Mouse (Mus musculus): ENCODE results near the gene Plekhh2. TPM values are rescaled to one million over a fixed set of nuclear protein-coding genes. Genes with fewer than 3 reads are reported as not detected.

The Plekhh2 gene
- total RNA-seq, 4 experiments from 2014 or later, result 6.2 to 8.2 (median 6.5) TPM

- DNase-seq (ENCODE audit: low spot score in 2 of 2), result no peak
Observed at GRCm38 (mm10) chr17:84603709-84604420, 92.2 kb downstream of the Plekhh2 start.

GRCm38 (mm10) chr17:84606976-84607375, 95.3 kb downstream of the Plekhh2 start:
- DNase-seq (ENCODE audit: low spot score in 2 of 2), result no peak

GRCm38 (mm10) chr17:84607617-84608016, 95.9 kb downstream of the Plekhh2 start:
- no peak for DNase-seq (ENCODE audit: low spot score in 2 of 2)

DNA sequence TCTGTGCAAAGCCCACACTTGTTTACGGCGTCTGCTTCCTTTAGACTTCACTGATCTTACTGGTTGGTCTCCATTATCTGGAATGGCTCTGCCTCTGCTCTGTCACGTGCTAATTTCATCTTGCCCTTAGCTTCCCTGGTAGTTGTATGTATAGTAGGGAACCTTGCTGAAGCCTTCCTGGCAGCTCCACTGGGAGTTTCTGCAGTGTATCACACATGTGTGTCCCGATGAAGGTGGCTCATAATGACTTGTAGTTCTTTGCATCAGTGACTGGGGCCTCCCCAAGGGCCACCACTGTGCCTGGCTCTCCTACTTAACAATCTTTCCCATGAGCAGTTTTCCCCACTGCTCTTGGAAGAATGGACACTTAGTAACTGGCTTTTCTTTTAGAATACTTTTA, 96.9 kb downstream of the Plekhh2 start:
- no peak for DNase-seq (ENCODE audit: low spot score in 2 of 2)

- no peak for DNase-seq (ENCODE audit: low spot score in 2 of 2)
Observed at GRCm38 (mm10) chr17:84611500-84611899, 99.8 kb downstream of the Plekhh2 start.

DNA sequence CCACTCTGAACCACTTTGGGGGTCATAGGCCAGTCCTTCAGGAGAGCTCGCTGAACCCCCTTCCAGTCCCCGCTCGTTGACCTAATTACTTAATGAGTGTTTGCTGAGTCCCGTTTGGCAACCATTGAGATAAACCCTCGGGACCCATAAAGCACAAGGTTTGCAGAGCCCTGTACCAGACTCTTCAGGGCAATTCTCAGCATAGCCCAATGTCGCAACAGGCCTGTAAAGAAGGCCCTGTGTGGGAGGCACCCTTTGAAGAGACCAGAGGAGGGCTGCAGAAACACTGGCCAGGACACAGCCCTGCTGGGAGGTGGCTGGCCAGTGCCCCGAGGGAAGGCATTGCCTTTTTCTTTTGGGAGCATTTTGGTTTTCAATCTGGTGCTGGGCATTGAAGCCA, 100.3 kb downstream of the Plekhh2 start:
- DNase-seq (ENCODE audit: low spot score in 2 of 2), result no peak

- DNase-seq (ENCODE audit: low spot score in 2 of 2), result no peak
Observed at GRCm38 (mm10) chr17:84615811-84616210, 104.1 kb downstream of the Plekhh2 start.

DNA sequence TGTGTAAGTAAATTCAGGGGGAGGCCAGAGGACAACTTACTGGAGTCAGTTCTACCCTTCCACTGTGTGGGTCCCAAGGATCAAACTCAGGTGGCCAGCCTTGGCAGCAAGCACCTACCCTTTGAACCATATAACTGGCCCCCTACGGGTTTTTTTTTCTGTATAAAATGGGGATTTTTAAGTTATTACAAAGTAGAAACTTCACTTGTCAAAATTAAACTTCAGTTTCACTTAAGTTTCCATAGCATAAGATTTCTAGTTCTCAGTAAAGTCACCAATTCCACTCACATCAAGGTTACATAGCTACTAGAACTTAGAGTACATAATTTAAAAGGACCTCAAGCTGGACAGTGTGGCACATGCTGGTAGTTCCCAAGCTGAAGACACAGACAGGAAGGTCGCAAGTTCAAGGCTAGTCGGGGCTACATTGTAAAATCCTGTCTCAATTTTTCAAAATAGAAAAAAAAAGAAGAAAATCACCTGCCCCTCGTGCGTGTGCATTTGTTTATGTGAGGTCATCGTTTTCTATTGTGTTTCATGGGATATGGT, 104.9 kb downstream of the Plekhh2 start:
- DNase-seq (ENCODE audit: low spot score in 2 of 2), result no peak

GRCm38 (mm10) chr17:84617953-84618352, 106.3 kb downstream of the Plekhh2 start:
- DNase-seq (ENCODE audit: low spot score in 2 of 2), result no peak

- DNase-seq (ENCODE audit: low spot score in 2 of 2), result no peak
Observed at GRCm38 (mm10) chr17:84619112-84619511, 107.4 kb downstream of the Plekhh2 start.

GRCm38 (mm10) chr17:84620076-84620475, 108.4 kb downstream of the Plekhh2 start:
- no peak for DNase-seq (ENCODE audit: low spot score in 2 of 2)

DNA sequence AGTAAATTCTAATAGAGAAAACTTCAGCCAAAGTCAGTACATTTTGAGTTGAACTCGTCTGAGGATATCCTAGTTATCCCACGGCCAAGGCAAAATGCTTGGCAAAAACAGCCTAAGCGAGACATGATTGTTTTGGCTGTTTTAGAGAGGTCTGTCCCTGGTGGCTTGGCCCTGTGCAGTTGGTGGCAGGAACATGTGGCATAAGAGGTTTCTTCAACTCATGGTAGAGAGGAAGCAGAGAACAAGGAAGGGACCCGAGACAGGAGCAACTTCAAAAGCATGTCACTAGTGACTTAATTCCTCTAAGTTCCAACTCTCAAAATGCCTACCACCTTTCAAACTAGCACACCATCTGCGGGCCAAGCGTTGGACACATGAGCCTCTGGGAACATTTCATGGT, 108.9 kb downstream of the Plekhh2 start:
- no peak for DNase-seq (ENCODE audit: low spot score in 2 of 2)

DNA sequence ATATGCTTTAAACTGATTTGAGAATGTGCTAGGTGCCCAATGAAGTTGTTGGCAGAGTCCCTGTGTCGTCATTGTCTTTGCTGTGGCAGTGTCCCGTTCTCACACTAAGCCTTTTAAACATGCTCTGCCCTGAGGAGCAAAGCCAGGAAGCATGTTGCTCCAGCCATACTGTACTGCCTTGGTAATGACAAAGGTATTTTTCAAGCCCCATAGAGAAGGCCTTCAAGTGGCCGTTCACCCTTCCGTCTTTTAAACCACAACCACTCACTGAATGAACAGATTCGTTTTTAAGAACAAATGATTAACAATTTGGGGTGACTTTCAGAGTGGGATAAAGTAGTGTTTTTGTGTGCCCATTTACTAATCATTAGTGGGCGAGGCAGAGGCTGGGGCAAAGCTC, 109.5 kb downstream of the Plekhh2 start:
- DNase-seq (ENCODE audit: low spot score in 2 of 2), result no peak

GRCm38 (mm10) chr17:84622028-84622427, 110.3 kb downstream of the Plekhh2 start:
- DNase-seq (ENCODE audit: low spot score in 2 of 2), result no peak

DNA sequence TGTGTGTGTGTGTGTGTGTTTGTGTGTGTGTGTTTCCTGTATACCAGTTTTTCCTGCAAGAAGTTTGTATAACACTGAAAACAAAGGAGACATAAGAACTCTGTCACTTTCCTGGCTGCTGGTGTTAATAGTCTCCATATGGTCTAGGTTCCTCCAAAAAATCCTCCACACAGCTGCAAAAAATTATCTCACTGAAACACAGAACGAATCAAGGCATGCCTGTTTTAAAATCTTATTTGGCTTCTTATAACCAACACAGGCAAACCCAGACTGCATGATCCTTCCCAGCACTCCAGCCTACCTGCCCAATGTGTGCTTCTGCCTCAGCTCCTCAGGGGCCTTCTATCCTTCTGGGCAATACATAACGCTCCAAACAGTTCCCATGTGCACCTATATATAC, 111.2 kb downstream of the Plekhh2 start:
- DNase-seq (ENCODE audit: low spot score in 2 of 2), result no peak

- DNase-seq (ENCODE audit: low spot score in 2 of 2), result peak; percentile 91 to 92
Observed at GRCm38 (mm10) chr17:84626276-84626856, 114.7 kb downstream of the Plekhh2 start, which contains the start of gene Dync2li1. Gene Dync2li1, plus strand, starts transcription at chr17:84626496.

DNA sequence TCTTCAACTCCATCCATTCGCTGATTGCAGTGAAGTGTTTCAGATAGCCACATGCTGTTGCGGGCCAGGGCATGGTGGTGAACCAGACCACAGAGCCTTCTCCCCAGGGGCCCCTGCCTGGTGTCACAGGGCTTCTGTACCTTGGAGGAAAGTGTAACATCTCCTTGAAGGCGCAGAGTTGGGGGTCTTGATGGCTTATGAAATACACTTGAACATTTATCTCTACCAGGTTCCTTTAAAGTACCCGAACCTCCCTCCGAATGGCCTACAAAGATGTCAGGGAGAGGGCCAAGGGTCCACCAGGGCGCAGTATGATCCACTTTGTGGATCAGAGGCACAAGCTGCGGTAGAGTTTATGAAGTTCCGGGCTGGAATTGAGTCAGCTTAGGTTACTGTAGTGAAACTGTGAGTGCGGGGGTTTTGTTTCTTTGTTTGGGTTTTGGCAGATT, 115.2 kb downstream of the Plekhh2 start:
- no peak for DNase-seq (ENCODE audit: low spot score in 2 of 2)

GRCm38 (mm10) chr17:84627721-84628120, 116.0 kb downstream of the Plekhh2 start:
- no peak for DNase-seq (ENCODE audit: low spot score in 2 of 2)

DNA sequence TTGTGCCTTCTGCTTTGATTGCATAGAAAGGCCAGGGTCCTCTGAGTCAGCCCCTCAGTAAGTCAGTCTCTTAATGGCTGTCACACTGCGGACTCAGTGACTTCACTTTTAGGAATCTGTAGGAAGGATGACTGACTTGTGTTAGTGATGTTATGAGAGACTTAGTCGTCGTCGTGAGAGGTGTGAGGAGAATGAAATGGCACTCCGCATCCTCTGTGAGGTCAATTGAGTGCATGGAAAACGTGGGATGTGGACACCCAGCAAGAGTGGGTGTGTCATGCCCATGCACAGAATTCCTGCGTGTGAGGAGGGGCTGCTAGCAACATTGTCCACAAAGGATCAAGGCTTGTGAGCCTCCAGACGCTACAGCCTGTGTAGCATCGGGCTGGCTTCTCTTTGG, 116.9 kb downstream of the Plekhh2 start:
- DNase-seq (ENCODE audit: low spot score in 2 of 2), result no peak

- no peak for DNase-seq (ENCODE audit: low spot score in 2 of 2)
Observed at GRCm38 (mm10) chr17:84631836-84632235, 120.1 kb downstream of the Plekhh2 start.

- no peak for DNase-seq (ENCODE audit: low spot score in 2 of 2)
Observed at GRCm38 (mm10) chr17:84633443-84633842, 121.7 kb downstream of the Plekhh2 start.

DNA sequence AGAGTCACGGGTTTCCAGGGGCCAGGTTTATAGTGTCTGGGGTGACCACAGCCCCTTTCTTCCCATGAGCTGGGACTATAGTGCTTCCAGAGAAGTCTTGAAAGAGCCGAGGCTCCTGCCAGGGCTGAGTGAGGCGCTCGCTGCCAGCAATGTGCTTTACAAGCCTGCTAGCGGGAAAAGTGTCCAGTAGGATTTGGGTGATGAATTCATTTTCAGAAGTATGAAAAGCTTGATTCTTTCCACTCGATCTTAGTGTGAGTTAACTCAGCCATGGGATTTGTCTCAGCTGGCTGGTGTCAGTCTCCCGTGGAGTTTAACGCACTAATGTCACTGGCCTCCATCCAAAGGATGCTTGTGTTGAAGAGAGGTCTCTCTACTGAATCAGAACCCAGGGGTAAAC, 124.6 kb downstream of the Plekhh2 start:
- DNase-seq (ENCODE audit: low spot score in 2 of 2), result no peak

GRCm38 (mm10) chr17:84637971-84638370, 126.3 kb downstream of the Plekhh2 start:
- DNase-seq (ENCODE audit: low spot score in 2 of 2), result no peak

All from layer of hippocampus, adult 8-10 months (tissue).